Mouse (Mus musculus) fat pad, adult 2 months (tissue): Measurements from ENCODE around the gene Krtap19-2.

Experiments used
- DNase-seq: peaks from one replicate; pipeline ENCODE4 v3.0.0-alpha.2; 2011; ENCODE audit warnings: low read depth, low spot score; ENCODE audit errors: extremely low read depth

The Krtap19-2 gene

DNA sequence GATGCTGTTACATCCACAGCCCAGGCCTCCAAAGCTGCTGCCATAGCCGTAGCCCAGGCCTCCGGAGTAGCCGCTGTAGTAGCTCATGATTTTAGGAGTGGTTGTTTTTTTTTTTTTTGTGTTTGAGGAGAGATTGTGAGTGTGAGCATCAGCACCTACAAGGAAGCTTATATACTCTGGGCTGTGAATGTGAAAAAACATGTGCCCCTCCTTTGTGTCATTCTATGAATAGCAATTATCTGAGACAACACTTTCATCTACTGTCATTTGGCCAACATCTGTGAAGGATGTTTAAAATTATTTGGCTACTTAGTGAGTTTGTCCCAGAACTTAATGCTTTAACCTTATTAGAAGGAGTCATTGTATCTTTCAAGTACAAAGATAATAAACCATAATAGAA lies at the start of gene Krtap19-2:
Gene Krtap19-2 (minus strand): TSS at position 101 of the 400 bp plus-strand sequence.
- no peak for DNase-seq

- DNase-seq: no peak
Measured at GRCm38 (mm10) chr16:88896357-88896756, 22.3 kb upstream of the Krtap19-2 start, which contains the start of gene Krtap19-5. Gene Krtap19-5, minus strand, starts transcription at chr16:88896457.

DNA sequence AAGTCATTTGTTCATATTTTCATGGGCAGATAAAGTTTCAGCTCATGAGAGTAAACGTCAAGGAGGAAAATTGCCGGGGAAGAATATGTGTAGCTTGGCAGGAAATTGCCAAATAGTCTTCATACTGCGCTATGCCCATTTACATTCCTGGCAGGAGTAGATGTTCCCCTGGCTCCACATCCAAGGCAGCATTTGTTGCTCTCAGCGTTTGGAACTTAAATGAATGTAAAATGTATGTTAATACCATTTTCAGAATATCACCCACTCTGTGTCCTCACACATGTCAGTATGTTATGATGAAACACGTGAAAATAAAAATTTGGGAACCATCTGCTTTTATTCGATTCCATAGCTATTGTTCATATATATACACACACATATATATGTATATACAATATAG lies 12.8 kb upstream of the Krtap19-2 start:
- DNase-seq: no peak

DNA sequence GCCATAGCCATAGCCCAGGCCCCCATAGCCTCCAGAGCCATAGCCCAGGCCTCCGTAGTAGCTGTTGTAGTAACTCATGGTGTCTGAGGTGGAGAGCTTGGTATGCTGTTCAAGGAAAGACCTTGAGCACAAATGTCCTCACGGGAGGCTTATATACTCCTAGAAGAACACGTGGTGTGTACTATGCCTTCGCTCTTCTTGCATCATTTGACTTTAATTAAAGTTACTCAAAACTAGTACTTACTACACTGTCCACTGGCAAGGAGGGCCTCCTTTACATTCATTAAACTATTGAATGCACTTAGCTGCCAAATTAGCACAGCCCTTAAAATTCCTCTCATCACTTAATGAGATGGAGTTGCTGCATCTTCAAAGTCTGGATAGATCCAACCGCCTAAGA lies 10.9 kb upstream of the Krtap19-2 start, which contains the start of gene Krtap19-4:
Gene Krtap19-4 (minus strand): TSS at position 101 of the 400 bp plus-strand sequence.
- no peak for DNase-seq

GRCm38 (mm10) chr16:88877938-88878337 lies 3.9 kb upstream of the Krtap19-2 start, which contains the start of gene Krtap19-3:
Gene Krtap19-3, minus strand, starts transcription at chr16:88878038.
- DNase-seq: no peak

- DNase-seq: no peak
Measured at GRCm38 (mm10) chr16:88869311-88869710, 4.8 kb downstream of the Krtap19-2 start, which contains the start of gene Krtap19-1. Gene Krtap19-1, minus strand, starts transcription at chr16:88869411.

GRCm38 (mm10) chr16:88864887-88865407 lies 9.1 kb downstream of the Krtap19-2 start:
- no peak for DNase-seq

DNA sequence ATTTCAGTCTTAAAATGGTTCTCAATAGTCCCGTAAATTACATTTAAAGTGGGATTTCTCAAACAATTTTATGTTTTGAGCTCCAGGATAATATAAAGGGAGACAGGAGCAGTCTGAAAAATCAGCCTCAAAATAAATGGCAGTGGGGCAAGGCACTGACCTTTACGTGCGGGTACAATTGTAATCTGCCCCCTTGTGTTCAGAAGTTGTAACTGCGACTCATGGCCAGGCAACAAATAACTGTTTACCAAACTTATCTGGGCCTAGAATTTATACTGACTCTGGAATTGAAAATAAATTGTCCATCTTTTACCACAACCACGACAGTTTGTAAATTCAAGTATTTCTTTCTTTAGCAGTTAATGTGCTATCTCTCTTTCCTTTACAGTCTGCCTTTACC lies 22.6 kb downstream of the Krtap19-2 start:
- no peak for DNase-seq

- no peak for DNase-seq
Measured at GRCm38 (mm10) chr16:88848558-88848957, 25.5 kb downstream of the Krtap19-2 start.

GRCm38 (mm10) chr16:88847363-88847762 lies 26.7 kb downstream of the Krtap19-2 start:
- no peak for DNase-seq

GRCm38 (mm10) chr16:88826978-88827377 lies 47.1 kb downstream of the Krtap19-2 start:
- no peak for DNase-seq

DNA sequence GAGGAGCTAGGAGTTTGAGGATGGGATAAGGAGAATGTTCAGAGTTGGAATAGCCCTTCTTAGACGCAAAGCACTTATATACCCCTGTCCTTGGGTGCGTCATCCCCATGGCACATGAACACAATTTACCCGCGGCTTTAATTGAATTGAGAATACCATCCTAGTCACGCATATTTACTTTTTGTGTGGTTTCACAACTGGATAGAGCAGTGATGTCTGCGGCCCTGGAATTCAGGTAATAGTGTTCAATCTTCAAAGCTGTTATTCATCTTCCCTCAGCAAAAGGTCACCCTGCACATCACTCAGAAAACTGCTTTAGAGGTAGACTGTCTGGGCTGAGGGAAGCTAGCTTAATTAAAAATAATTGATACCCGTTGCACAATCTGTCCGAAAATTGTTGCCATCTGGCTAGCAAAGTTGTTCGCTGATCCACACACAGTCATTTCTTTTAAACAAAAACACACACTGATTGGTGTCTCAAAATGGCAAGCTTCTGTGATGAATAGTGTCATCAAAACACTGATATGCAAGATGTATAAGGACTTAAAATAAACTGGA lies 47.9 kb downstream of the Krtap19-2 start, which contains the start of gene Krtap14:
Gene Krtap14 (minus strand): TSS at position 51 of the 558 bp plus-strand sequence.
- DNase-seq: no peak

DNA sequence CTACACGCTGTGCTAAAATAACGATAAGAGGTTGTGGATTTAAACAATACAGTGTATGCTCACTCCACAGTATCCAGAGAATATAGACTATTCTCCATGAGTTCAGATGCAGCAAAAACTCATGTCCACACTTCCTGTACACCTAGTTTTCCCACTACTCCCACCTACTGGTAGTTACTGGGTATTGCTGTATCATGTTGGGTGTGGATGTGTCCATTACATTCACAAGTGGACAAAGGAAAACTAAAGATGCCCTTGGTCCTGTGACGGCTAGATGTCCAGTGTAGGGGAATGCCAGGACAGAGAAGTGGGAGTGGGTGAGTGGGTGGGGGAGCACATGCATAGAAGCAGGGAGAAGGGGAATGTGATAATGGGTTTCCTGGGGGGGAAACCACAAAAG lies 50.3 kb downstream of the Krtap19-2 start:
- DNase-seq: no peak
